Mouse (Mus musculus) thymus, adult 2 months (tissue): ENCODE results near the gene Dnajc2.

Experiments used
- CTCF ChIP-seq: fragments of 200-500 bp; IDR thresholded peaks from 2 replicates; pipeline ENCODE4 v1.5.1; 2012; ENCODE audit warnings: mild to moderate bottlenecking, control low read depth, low read length, moderate library complexity, borderline replicate concordance; ENCODE audit not compliant: control insufficient read depth, poor library complexity, insufficient read depth; ENCODE audit errors: extremely low read depth
- POLR2A ChIP-seq: fragments of 200-500 bp; IDR thresholded peaks from 2 replicates; pipeline ENCODE4 v1.6.1; 2012; ENCODE audit warnings: mild to moderate bottlenecking, low read length, control low read depth, moderate library complexity; ENCODE audit not compliant: control insufficient read depth, poor library complexity, insufficient read depth; ENCODE audit errors: extremely low read depth

DNA sequence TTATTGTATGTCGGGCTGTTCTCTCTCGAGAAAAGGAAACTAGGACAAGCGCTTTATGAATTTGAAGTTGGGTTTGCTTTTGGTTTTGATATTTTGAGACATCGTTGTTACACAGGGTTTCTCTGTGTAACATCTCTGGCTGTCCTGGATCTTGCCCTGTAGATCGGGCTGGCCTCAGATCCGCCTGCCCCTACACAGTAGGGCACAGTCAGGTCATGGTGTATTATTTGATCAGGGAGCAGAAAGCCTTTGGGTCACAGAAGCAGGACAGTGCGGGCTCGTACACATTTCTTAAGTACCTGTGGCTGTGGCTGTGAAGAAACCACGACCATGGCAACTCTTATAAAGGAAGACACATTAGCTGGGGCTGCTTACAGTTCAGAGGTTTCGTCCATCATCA lies 47.4 kb downstream of the Dnajc2 start:
- TF ChIP-seq CTCF (no peak), POLR2A (no peak)
